In the genomic region with DNA sequence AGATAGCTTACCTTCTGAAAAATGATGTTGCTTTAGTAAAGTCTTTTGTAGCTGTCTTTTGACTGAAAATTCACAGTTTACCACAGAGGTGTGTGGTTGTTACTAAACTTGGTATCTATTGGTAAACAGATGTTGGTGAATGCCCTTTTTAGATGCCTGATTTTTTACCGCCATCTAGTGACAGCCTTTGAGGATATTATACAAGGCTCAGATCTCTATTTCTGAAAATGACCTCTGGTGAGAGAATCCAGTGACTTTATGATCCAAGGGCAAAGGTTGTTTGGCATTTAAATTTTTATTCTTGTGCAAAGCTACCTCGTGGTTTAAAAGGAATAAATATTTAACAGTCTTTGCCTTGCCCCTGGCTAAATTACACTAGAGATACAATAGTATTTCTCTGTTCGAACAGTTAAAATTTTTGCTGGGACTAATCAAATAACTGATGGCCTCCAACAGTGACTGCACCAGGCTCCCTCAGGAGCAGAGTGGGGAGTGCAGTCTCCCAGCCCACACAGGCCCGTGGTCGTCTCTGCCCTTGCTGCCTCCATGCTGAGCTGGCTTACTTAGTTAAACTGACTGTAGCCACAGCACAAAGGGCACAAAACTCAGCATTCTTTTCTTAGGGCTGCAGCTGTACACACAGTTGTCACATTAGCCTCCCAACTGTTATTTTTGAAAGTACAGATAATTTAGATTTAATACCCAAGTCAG, we compare ENCODE assay signal across 8 mouse cellular contexts. TPM values are rescaled to one million over a fixed set of nuclear protein-coding genes. Genes with fewer than 3 reads are reported as not detected.
A peak's percentile ranks its signal among the peaks of the same experiment; 100 is the strongest.
DNase-seq lines count a peak whose midpoint lies in the region; ATAC-seq and TF ChIP-seq lines count a peak whose summit lies in the region.

No protein-coding gene starts in this region.

- peak; percentile 83 for TF ChIP-seq CTCF in layer of hippocampus, adult 2 months (conservative IDR thresholded peaks at IDR 0.05)

- peak in 1 of 2 experiments; percentile 26 for DNase-seq in layer of hippocampus, adult 2 months (ENCODE audit: low spot score in 2 of 2)
- no peak for DNase-seq in layer of hippocampus, postnatal 25 days (ENCODE audit: extremely low spot score in 1 of 2, low spot score in 1 of 2)
- peak; percentile 41 for DNase-seq in ZHBTc4 (ENCODE audit: low read depth, low spot score)
- DNase-seq in intestine, embryonic 14.5 days (ENCODE audit: low spot score) = no peak
- DNase-seq in right cerebral cortex, postnatal 14 days = no peak
- no peak for DNase-seq in adrenal gland, adult 2 months
- DNase-seq in left cerebral cortex, adult 8-10 months (ENCODE audit: low spot score in 2 of 2) = no peak

- no peak overlapping the region for H3K4me3 ChIP-seq in layer of hippocampus, adult 2 months
- H3K4me3 ChIP-seq in intestine, embryonic 14.5 days (ENCODE audit: low read depth, low read length) = no peak overlapping the region
- H3K4me3 ChIP-seq in midbrain, embryonic 16.5 days (ENCODE audit: low read depth, low read length) = no peak overlapping the region

- no peaks in the 10 kb centered on the region for H3K27me3 ChIP-seq in intestine, embryonic 14.5 days (replicated peaks; ENCODE audit: control insufficient read depth, insufficient read depth, low read length)
- H3K27me3 ChIP-seq in midbrain, embryonic 16.5 days (ENCODE audit: control insufficient read depth, insufficient read depth, low read depth, low read length) = no peaks in the 10 kb centered on the region

- no peaks in the 10 kb centered on the region; the same call in 1 of the 2 replicates for H3K4me1 ChIP-seq in intestine, embryonic 14.5 days (replicated peaks; ENCODE audit: control insufficient read depth, insufficient read depth, low read length)
- H3K4me1 ChIP-seq in midbrain, embryonic 16.5 days (ENCODE audit: control insufficient read depth, insufficient read depth, low read length) = no peaks in the 10 kb centered on the region

- ATAC-seq in intestine, embryonic 14.5 days (replicated peaks; ENCODE audit: low FRiP score, low TSS enrichment, low read depth) = 0 out of 2 replicates have a peak, but pooled peaks have one; percentile 20
- ATAC-seq in midbrain, embryonic 16.5 days = 0 out of 2 replicates have a peak, but pooled peaks have one; percentile 19

- H3K9ac ChIP-seq in intestine, embryonic 14.5 days (ENCODE audit: low read length) = no peak overlapping the region
- no peak overlapping the region for H3K9ac ChIP-seq in midbrain, embryonic 16.5 days (ENCODE audit: low read depth, low read length)

- H3K4me2 ChIP-seq in intestine, embryonic 14.5 days (ENCODE audit: low read length) = 0 out of 2 replicates have a peak overlapping the region, but pooled peaks have one; percentile 7
- H3K4me2 ChIP-seq in midbrain, embryonic 16.5 days (ENCODE audit: low read length) = no peak overlapping the region

- no peak overlapping the region for H3K27ac ChIP-seq in layer of hippocampus, adult 2 months
- peak overlapping the region; percentile 64; the same call in 1 of the 2 replicates for H3K27ac ChIP-seq in intestine, embryonic 14.5 days (ENCODE audit: low read depth)
- H3K27ac ChIP-seq in midbrain, embryonic 16.5 days (ENCODE audit: low read length) = no peak overlapping the region

- peaks cover 42% of the 10 kb centered on the region for H3K36me3 ChIP-seq in intestine, embryonic 14.5 days (ENCODE audit: control insufficient read depth, insufficient read depth, low read length)
- H3K36me3 ChIP-seq in midbrain, embryonic 16.5 days (ENCODE audit: control insufficient read depth, insufficient read depth, low read length) = peaks cover 8% of the 10 kb centered on the region

- H3K9me3 ChIP-seq in intestine, embryonic 14.5 days (ENCODE audit: control insufficient read depth, low read length) = no peaks in the 10 kb centered on the region
- H3K9me3 ChIP-seq in midbrain, embryonic 16.5 days (replicated peaks; ENCODE audit: control insufficient read depth, low read length, poor library complexity, severe bottlenecking) = no peaks in the 10 kb centered on the region

- WGBS in intestine, embryonic 14.5 days = 47% methylated on average over 5 of the region's 5 CpGs
- 41% methylated on average over 5 of the region's 5 CpGs for WGBS in midbrain, embryonic 16.5 days

RNA-seq across cellular contexts. Expression of a gene that starts 27.3 kb away (rescaled TPM):
- 10 to 100 TPM; 45.3 to 46.2 TPM for total RNA-seq in layer of hippocampus, adult 2 months (2021)
- total RNA-seq in layer of hippocampus, postnatal 25 days (2021) = 10 to 100 TPM; 46.2 to 47.5 TPM
- polyA plus RNA-seq in intestine, embryonic 14.5 days (2014; fragmentation: Nextera tagmentation; extraction: Ambion mirVana) = 15.3 and 16.4 TPM in 2 replicates
- polyA plus RNA-seq in midbrain, embryonic 16.5 days (2015; fragmentation: Nextera tagmentation; extraction: Ambion mirVana) = 15.1 and 15.4 TPM in 2 replicates
- 10 to 100 TPM; 35.8 to 44.5 TPM for total RNA-seq in adrenal gland, adult 2 months (2021)
- 13.3 and 14.5 TPM in 2 replicates for polyA plus RNA-seq in adrenal gland, adult 2 months (2012; rRNA removed)
- 10 to 100 TPM; 45.7 to 50.4 (median 49.4) TPM for total RNA-seq in left cerebral cortex, adult 8-10 months (2022)
